Mouse (Mus musculus) splenic B cell, adult 2 months (primary cell): ENCODE results near the gene Zfp622.
"Not testable (repeated sequence)": the region's sequence is repeated elsewhere in the genome, so short reads cannot be mapped to it uniquely, and the experiment has no call there.

Source experiments
- DNase-seq: peaks from one replicate; pipeline ENCODE4 v3.0.0-alpha.2; 2011; ENCODE audit warnings: low read depth, low spot score
- H3K27me3 ChIP-seq: 2 replicates; pipeline ENCODE4 v1.6.1; 2012; ENCODE audit warnings: mild to moderate bottlenecking, low read length, moderate library complexity, mixed read lengths; ENCODE audit not compliant: control insufficient read depth, poor library complexity, insufficient read depth, severe bottlenecking
- H3K36me3 ChIP-seq: 2 replicates; pipeline ENCODE4 v1.6.1; 2012; ENCODE audit warnings: mild to moderate bottlenecking, low read length, moderate library complexity, mixed read lengths; ENCODE audit not compliant: control insufficient read depth, poor library complexity, insufficient read depth, severe bottlenecking

Gene Zfp622

GRCm38 (mm10) chr15:25951037-25951436, 33.1 kb upstream of the Zfp622 start:
- Histone ChIP-seq H3K27me3 (no peaks in the 10 kb centered on the region), H3K36me3 (no peaks in the 10 kb centered on the region)
- DNase-seq: no peak

GRCm38 (mm10) chr15:25956001-25956400, 28.2 kb upstream of the Zfp622 start:
- no peaks in the 10 kb centered on the region for H3K36me3 ChIP-seq
- no peaks in the 10 kb centered on the region for H3K27me3 ChIP-seq
- DNase-seq: no peak

- Histone ChIP-seq H3K27me3 (no peaks in the 10 kb centered on the region), H3K36me3 (no peaks in the 10 kb centered on the region)
- DNase-seq: no peak
Observed at GRCm38 (mm10) chr15:25956422-25957117, 27.6 kb upstream of the Zfp622 start.

- Histone ChIP-seq H3K36me3 (no peaks in the 10 kb centered on the region), H3K27me3 (no peaks in the 10 kb centered on the region)
- DNase-seq: no peak
Observed at GRCm38 (mm10) chr15:25957651-25958050, 26.5 kb upstream of the Zfp622 start.

- no peaks in the 10 kb centered on the region for H3K27me3 ChIP-seq
- H3K36me3 ChIP-seq: no peaks in the 10 kb centered on the region
- peak; percentile 47 for DNase-seq
Observed at GRCm38 (mm10) chr15:25959375-25959774, 24.8 kb upstream of the Zfp622 start.

GRCm38 (mm10) chr15:25960231-25960630, 23.9 kb upstream of the Zfp622 start:
- DNase-seq: no peak
- Histone ChIP-seq H3K36me3 (peaks cover 2% of the 10 kb centered on the region; the same call in 1 of the 2 replicates), H3K27me3 (no peaks in the 10 kb centered on the region)

GRCm38 (mm10) chr15:25966220-25966774, 17.9 kb upstream of the Zfp622 start:
- H3K27me3 ChIP-seq: no peaks in the 10 kb centered on the region
- peaks cover 15% of the 10 kb centered on the region; the same call in 1 of the 2 replicates for H3K36me3 ChIP-seq
- no peak for DNase-seq

- Histone ChIP-seq H3K36me3 (peaks cover 20% of the 10 kb centered on the region), H3K27me3 (no peaks in the 10 kb centered on the region)
- no peak for DNase-seq
Observed at GRCm38 (mm10) chr15:25971596-25971995, 12.6 kb upstream of the Zfp622 start.

GRCm38 (mm10) chr15:25972758-25973157, 11.4 kb upstream of the Zfp622 start:
- Histone ChIP-seq H3K27me3 (no peaks in the 10 kb centered on the region), H3K36me3 (peaks cover 19% of the 10 kb centered on the region)
- no peak for DNase-seq

GRCm38 (mm10) chr15:25974352-25974751, 9.8 kb upstream of the Zfp622 start:
- H3K36me3 ChIP-seq: peaks cover 12% of the 10 kb centered on the region
- DNase-seq: no peak
- no peaks in the 10 kb centered on the region for H3K27me3 ChIP-seq

GRCm38 (mm10) chr15:25975810-25976209, 8.4 kb upstream of the Zfp622 start:
- DNase-seq: no peak
- Histone ChIP-seq H3K36me3 (peaks cover 8% of the 10 kb centered on the region), H3K27me3 (no peaks in the 10 kb centered on the region)

GRCm38 (mm10) chr15:25983614-25984013, 552 bp upstream of the Zfp622 start:
- not testable (repeated sequence) for H3K36me3 ChIP-seq, DNase-seq, H3K27me3 ChIP-seq

GRCm38 (mm10) chr15:25984734-25985492, 747 bp downstream of the Zfp622 start:
- Histone ChIP-seq H3K27me3 (no peaks in the 10 kb centered on the region), H3K36me3 (peaks cover 3% of the 10 kb centered on the region; the same call in 1 of the 2 replicates)
- DNase-seq: no peak

- H3K36me3 ChIP-seq: peaks cover 21% of the 10 kb centered on the region
- peak; percentile 84 for DNase-seq
- no peaks in the 10 kb centered on the region for H3K27me3 ChIP-seq
Observed at GRCm38 (mm10) chr15:25992992-25993727, 9.0 kb downstream of the Zfp622 start.
